Mouse (Mus musculus): ENCODE measurements at regions not wholly inside any gene's neighbourhood (a gene's known extent, or its start where the extent isn't known, plus 50 kb on each side); places are given as distances from the start of the nearest gene placed in this dataset.

DNA sequence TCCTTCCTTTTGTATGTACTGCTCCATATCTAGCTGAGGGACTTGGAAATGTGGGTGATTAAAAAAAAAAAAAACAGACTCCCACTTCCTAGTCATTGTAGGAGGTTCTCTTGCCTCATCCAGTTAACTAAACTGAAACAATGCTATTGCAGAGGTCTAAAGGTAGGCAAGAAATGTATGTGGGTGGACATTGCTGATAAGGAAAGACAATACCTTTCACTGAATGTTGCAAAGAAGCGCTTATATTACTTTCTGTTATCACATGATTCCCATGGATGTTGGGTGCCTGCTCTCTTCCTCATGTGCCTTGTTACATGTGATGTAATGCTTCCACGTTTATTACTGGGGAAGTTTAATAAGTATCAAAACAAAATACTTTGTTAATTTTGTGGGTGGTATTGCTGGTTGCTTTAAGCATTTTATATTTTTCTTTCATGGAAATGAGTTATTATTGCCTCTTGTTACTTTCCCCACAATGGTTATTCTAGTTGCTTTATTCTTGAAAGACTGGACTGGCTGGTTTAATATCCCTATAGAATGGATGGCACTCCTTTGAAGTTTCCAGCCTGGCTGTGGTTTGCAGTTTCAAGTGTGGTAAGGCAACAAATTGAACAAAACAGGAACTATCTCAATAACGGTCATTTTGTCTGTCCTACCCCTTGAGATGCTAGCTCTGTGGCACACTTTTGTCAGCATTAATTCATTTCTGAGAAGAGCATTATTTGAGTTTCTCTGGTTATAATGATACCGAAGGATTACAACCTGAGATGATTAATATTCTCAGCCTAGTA is 403.9 kb upstream of the Frg1 start:
- TF ChIP-seq CTCF (conservative IDR thresholded peaks at IDR 0.05; ENCODE audit: insufficient read depth, insufficient read length, low read depth, low read length), result no peak
- TF ChIP-seq POLR2A (IDR thresholded peaks at IDR 0.05; ENCODE audit: low read depth, low read length), result no peak

Data from kidney, adult 2 months (tissue).